Mouse (Mus musculus): ENCODE data around the gene Pla2g1b. TPM values are rescaled to one million over a fixed set of nuclear protein-coding genes. Genes with fewer than 3 reads are reported as not detected.
A peak's percentile ranks its signal among the peaks of the same experiment; 100 is the strongest.

The Pla2g1b gene
- 464 and 489 TPM in 2 replicates for polyA plus RNA-seq (2015; fragmentation: Nextera tagmentation; extraction: Ambion mirVana)

DNA sequence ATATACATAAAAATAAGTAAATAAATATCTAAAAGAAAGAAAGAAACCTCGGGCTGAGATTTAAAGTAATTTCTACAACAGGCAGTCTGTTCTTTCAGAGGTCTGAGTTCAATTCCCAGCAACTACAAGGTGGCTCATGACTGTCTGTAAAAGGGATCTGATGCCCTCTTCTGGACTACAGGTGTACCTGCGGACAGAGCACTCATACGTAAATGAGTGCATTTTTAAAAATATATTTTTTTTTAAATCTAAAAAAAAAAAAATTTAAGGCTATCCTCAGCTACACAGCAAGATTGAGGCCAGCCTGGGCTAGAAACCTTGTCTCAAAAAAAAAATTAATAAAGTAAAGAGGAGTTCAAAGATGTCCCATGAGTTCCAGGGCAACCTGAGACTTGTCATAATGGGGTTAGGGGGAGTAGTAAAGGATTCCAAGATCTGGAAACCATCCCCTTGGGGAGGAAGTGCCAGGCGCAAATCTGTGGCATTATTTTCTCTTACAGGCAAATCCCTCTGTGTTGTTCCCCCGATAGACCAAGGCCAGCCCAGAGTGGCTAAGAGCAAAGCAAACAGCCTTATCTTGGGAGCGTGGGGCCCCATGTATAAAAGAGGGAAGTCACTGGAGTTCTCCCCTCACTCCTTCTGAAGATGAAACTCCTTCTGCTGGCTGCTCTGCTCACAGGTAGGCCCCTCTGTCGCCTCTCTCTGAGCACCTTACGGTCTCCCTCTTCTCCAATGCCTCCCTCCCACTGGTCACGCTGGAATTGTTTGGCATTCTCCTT is at the start of gene Pla2g1b:
Pla2g1b (plus strand) TSS at position 621 of the 779 bp plus-strand sequence.
- Histone ChIP-seq H3K4me3 (ENCODE audit: low read depth, low read length) (0 out of 2 replicates have a peak within 1 kb of the TSS, but pooled peaks have one; percentile 8), H3K27ac (replicated peaks) (no peak within 1 kb of the TSS; the same call in 1 of the 2 replicates), H3K36me3 (ENCODE audit: control insufficient read depth, insufficient read depth, low read length) (no peaks in the 10 kb centered on the region), H3K9ac (ENCODE audit: low read length) (0 out of 2 replicates have a peak within 1 kb of the TSS, but pooled peaks have one; percentile 27), H3K9me3 (ENCODE audit: control insufficient read depth, low read length) (no peaks in the 10 kb centered on the region), H3K4me2 (replicated peaks; ENCODE audit: low read depth) (peak within 1 kb of the TSS; percentile 14; the same call in 1 of the 2 replicates), H3K4me1 (replicated peaks; ENCODE audit: control insufficient read depth, insufficient read depth) (no peaks in the 10 kb centered on the region), H3K27me3 (ENCODE audit: control insufficient read depth, insufficient read depth, low read length) (no peaks in the 10 kb centered on the region)
- ATAC-seq (ENCODE audit: low FRiP score, low TSS enrichment) (peak; percentile 49; the same call in 1 of the 2 replicates), DNase-seq (ENCODE audit: low spot score) (peak; percentile 76)
- TF ChIP-seq CTCF (IDR thresholded peaks at IDR 0.05; ENCODE audit: low read depth) (peak; percentile 61), EP300 (optimal IDR thresholded peaks at IDR 0.05) (no peak)
- WGBS = 38% methylated on average over 9 of the region's 9 CpGs

GRCm38 (mm10) chr5:115428831-115429358 is 37.2 kb upstream of the Pla2g1b start:
- Histone ChIP-seq H3K36me3 (ENCODE audit: control insufficient read depth, insufficient read depth, low read length) (no peaks in the 10 kb centered on the region), H3K27ac (replicated peaks) (no peak overlapping the region), H3K4me2 (replicated peaks; ENCODE audit: low read depth) (peak overlapping the region; percentile 98), H3K9me3 (ENCODE audit: control insufficient read depth, low read length) (no peaks in the 10 kb centered on the region), H3K9ac (ENCODE audit: low read length) (peak overlapping the region; percentile 82), H3K4me1 (replicated peaks; ENCODE audit: control insufficient read depth, insufficient read depth) (no peaks in the 10 kb centered on the region), H3K27me3 (ENCODE audit: control insufficient read depth, insufficient read depth, low read length) (no peaks in the 10 kb centered on the region), H3K4me3 (ENCODE audit: low read depth, low read length) (peak overlapping the region; percentile 75)
- ATAC-seq (ENCODE audit: low FRiP score, low TSS enrichment) (0 out of 2 replicates have a peak, but pooled peaks have one; percentile 2), DNase-seq (ENCODE audit: low spot score) (no peak)
- WGBS = 6% methylated on average over 18 of the region's 20 CpGs
- TF ChIP-seq EP300 (optimal IDR thresholded peaks at IDR 0.05) (no peak), CTCF (IDR thresholded peaks at IDR 0.05; ENCODE audit: low read depth) (no peak)

DNA sequence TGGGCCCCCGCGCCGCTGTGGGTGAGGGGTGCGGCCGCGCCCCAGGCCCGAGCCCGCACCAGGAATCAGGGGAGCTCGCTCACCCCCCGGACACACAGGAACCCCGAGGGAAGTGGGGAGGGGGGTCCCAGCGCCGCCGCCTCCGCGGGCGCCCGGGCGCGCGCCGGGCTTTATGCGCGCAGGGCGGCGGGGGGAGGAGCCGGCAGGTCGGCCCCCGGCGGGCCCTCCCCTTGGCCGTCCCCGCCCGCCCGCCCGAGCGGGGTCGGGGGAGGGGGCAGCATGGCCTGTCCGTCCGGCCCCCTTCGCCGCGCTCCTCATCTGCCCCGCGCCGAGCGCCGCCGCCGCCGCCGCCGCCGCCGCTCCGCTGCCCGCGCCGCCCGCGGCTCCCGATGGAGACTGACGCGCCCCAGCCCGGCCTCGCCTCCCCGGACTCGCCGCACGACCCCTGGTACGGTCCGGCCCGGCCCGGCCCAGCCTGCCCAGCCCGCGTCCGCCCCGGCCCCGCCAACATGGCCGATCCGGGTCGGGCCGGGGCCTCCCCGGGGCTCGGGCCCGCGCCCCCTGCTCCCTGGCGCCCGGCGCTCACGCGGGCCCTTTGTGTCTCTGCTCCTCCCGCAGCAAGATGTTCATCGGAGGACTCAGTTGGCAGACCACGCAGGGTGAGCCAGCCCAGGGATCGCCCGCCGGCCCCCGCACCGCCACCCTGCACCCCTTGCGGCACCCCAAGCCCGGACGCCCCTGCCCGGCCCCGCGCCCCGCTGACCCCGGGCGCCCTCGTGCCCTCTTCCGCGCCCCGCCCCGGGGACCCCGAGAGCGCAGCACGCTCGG is 36.5 kb upstream of the Pla2g1b start, which contains the start of gene Msi1:
Msi1 (plus strand) TSS at position 241 of the 828 bp plus-strand sequence.
- no peaks in the 10 kb centered on the region for H3K27me3 ChIP-seq (ENCODE audit: control insufficient read depth, insufficient read depth, low read length)
- no peaks in the 10 kb centered on the region for H3K36me3 ChIP-seq (ENCODE audit: control insufficient read depth, insufficient read depth, low read length)
- H3K4me3 ChIP-seq (ENCODE audit: low read depth, low read length) = peak within 1 kb of the TSS; percentile 75
- no peaks in the 10 kb centered on the region for H3K4me1 ChIP-seq (replicated peaks; ENCODE audit: control insufficient read depth, insufficient read depth)
- H3K27ac ChIP-seq (replicated peaks) = no peak within 1 kb of the TSS
- under 1% methylated on average over 42 of the region's 117 CpGs for WGBS
- H3K9me3 ChIP-seq (ENCODE audit: control insufficient read depth, low read length) = no peaks in the 10 kb centered on the region
- DNase-seq (ENCODE audit: low spot score) (peak; percentile 39), ATAC-seq (ENCODE audit: low FRiP score, low TSS enrichment) (peak; percentile 59)
- H3K4me2 ChIP-seq (replicated peaks; ENCODE audit: low read depth) = peak within 1 kb of the TSS; percentile 98
- no peak for TF ChIP-seq CTCF (IDR thresholded peaks at IDR 0.05; ENCODE audit: low read depth)
- TF ChIP-seq EP300 (optimal IDR thresholded peaks at IDR 0.05) = no peak
- H3K9ac ChIP-seq (ENCODE audit: low read length) = peak within 1 kb of the TSS; percentile 82

DNA sequence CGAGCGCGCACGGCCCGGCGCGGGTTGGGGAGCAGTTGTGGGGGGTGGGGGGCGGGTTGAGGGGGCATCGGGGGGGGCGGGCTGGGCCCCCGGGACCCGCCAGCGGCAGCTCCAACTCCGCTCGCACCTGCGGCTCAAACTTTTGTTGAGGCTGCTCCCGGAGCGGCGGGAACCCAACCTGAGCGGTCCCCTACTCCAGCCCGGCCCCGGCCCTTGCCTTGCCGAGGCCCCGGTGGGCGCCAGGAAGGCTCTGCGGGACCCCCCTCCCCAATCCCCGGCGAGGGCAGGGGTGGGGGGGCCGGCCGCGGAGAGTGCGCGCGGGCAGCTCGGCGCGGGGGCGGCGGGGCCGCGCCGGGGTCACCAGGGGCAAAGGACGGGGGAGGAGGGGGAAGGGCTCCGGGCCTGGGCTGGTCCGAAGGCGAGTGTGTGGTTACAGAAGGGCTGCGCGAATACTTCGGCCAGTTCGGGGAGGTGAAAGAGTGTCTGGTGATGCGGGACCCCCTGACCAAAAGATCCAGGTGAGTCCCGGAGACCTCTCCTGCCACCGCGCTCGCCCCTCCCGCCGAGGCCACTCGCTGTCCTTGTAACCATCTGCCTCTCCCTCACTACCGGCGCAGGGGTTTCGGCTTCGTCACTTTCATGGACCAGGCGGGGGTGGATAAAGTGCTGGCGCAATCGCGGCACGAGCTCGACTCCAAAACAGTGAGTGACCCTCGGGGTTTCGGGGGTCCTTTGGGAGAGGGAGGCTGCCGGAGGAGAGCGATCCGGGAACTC is 35.7 kb upstream of the Pla2g1b start:
- Histone ChIP-seq H3K9me3 (ENCODE audit: control insufficient read depth, low read length) (no peaks in the 10 kb centered on the region), H3K9ac (ENCODE audit: low read length) (peak overlapping the region; percentile 82), H3K4me3 (ENCODE audit: low read depth, low read length) (peak overlapping the region; percentile 75), H3K27me3 (ENCODE audit: control insufficient read depth, insufficient read depth, low read length) (no peaks in the 10 kb centered on the region), H3K4me2 (replicated peaks; ENCODE audit: low read depth) (peak overlapping the region; percentile 98), H3K4me1 (replicated peaks; ENCODE audit: control insufficient read depth, insufficient read depth) (no peaks in the 10 kb centered on the region), H3K36me3 (ENCODE audit: control insufficient read depth, insufficient read depth, low read length) (no peaks in the 10 kb centered on the region), H3K27ac (replicated peaks) (no peak overlapping the region)
- TF ChIP-seq EP300 (optimal IDR thresholded peaks at IDR 0.05) (no peak), CTCF (IDR thresholded peaks at IDR 0.05; ENCODE audit: low read depth) (no peak)
- 3% methylated on average over 50 of the region's 73 CpGs for WGBS
- DNase-seq (ENCODE audit: low spot score) (no peak), ATAC-seq (ENCODE audit: low FRiP score, low TSS enrichment) (no peak; the same call in 1 of the 2 replicates)

Data from stomach, postnatal 0 days (tissue).